Mouse (Mus musculus): Measurements from ENCODE around the gene Lta.

The Lta gene

DNA sequence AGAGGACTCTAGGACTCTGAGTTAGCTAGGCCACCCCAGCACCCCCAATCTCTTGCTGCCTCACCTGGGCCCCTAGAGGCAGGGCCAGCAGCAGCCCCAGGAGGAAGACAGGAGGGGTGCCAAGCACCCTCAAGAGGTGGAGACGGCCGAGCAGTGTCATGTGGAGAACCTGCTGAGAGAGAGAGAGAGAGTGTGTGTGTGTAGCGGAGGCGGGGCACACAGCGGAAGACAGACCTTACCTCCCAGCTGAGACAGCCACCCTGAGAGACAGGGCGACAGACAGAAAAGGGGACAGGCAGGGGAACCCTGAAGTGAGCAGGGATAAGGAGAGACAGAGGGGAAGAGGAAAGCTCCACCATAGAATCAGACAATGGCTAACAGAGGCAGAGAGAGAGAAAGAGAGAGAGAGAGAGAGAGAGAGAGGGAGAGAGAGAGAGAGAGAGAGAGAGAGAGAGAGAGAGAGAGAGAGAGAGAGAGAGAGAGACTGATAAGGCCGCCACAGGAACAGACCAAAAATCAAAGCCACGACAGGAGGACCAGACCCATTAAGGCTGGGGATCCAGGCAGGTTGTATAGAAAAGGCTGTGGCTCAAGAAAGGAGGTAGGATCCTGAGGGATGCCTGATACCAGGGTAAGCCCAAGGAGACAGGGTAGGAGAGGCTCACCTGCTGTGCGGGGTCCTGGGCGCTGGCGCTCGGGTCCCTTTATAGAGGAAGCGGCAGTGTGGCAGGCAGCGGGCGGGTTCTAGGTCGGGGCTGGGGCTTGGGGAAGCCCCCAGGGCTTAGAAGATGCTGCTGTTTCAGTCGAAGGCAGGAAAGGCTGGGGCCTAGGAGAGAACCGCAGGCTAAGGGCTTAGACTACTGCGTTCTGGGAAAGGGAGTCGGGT lies at the start of gene Lta:
Lta (minus strand) TSS at position 858 of the 886 bp plus-strand sequence.
- no peak for DNase-seq (ENCODE audit: low spot score)

DNA sequence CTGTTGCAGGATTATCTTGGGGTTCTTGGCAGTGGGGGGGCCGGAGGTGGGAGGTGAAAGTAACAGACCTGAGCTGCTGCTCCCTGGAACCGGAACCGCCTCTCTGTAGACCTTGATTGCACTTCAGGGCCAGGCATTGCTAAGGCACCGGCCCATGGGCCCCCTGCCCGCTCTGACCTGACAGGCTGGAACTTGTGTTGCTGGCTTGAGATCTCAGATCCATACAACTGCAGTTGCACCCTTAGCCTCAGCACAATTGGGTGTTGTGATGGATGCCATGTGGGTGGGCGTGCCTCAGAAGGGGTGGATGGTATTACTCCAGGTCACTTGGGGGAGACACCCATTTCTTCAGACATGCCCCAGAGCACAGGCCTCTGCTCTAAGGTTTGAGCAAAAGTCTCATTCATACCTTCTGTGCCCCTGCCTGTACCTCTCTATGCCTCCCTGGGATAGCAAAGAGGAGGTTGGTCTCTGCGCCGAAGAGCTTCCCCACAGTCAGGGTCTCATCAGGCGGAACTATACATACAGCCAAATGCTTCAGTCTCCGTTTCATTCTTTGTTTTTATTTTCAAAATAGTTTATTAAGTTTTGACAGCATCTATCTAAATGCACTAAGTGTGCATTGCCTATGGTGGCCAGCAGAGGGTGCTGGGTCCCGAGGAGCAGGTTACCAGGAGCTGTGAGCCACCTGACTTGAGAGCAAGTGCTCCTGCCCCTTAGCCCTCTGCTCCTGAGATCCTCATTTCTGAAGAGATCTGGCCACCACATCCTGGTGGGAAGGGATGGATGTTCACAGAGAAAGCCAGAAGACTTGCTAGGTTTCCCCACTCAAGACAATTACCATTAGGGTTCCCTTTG lies 49.3 kb upstream of the Lta start:
- no peak for DNase-seq (ENCODE audit: low spot score)

DNA sequence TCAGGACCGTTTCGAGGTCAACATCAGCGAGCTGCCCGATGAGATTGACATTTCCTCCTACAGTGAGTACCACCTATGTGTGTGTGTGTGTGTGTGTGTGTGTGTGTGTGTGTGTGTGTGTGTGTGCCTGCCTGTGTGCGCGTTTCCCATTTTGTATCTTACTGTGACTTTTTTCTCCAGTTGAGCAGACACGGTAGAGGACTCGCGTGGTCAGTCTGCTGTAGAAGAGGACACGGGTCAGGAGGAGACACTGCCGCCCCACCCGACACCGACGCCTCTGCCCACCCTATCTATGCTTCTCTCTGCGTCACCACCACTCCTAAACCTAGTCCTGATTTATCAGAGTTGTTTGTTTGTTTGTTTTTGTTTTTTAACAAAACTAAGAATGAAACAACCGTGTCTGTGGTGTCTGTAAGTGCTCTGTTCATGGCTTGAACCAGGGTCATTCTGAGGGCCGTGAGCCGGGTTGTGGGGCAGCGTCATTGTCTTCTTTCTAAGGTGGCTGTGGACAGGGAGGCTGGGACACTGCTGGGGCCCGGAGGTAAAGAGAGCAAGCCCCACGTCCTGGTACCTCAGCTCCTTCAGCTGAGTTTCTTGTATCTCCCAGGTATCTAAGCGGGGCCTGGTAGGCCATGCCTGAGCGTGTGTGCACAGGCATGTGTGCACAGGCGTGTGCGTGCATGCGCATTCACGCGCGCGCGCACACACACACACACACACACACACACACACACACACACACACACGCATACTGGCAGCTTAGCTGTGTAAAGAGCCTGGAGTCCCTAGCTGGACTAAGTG lies 48.3 kb upstream of the Lta start:
- no peak for DNase-seq (ENCODE audit: low spot score)

DNA sequence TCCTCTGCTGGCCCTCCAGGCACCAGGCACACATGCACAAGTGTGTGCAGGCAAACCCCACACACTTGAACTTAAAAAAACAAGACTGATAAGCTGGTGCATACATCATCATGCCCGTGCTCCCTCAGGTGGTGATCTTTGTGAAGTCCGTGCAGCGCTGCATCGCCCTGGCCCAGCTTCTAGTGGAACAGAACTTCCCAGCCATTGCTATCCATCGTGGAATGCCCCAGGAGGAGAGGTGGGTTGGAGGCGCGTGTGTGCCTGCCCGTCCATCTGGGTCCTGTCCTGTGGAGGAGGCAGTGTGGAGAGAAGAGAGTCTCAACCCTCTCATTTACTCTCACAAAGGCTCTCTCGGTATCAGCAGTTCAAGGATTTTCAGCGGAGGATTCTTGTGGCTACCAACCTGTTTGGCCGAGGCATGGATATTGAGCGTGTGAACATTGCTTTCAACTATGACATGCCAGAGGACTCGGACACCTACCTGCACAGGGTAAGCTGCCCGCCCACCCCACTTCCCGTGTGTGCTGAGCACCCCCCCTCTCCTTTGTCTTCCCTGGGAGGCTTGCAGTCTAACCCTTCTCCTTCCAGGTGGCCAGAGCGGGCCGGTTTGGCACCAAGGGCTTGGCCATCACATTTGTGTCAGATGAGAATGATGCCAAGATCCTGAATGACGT lies 47.6 kb upstream of the Lta start:
- no peak for DNase-seq (ENCODE audit: low spot score)

DNA sequence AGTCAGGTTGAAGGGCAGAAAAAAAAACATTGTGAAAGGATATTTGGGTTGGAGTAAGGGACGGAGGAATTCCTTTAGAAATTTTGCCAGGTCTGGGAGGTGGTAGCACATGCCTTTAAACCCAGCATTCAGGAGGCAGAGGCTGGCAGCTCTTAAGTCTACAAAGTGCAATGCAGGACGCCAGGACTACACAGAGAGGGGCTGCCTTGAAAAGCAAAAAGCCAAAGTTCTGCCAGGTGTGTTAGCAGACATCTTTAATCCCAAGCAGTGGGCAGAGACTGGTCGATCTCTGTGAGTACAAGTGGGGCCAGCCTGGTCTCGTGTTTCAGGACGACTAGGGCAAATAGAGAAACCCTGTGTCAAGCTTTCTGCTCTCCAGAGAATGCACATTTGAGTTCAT lies 46.8 kb upstream of the Lta start:
- DNase-seq (ENCODE audit: low spot score): no peak

DNA sequence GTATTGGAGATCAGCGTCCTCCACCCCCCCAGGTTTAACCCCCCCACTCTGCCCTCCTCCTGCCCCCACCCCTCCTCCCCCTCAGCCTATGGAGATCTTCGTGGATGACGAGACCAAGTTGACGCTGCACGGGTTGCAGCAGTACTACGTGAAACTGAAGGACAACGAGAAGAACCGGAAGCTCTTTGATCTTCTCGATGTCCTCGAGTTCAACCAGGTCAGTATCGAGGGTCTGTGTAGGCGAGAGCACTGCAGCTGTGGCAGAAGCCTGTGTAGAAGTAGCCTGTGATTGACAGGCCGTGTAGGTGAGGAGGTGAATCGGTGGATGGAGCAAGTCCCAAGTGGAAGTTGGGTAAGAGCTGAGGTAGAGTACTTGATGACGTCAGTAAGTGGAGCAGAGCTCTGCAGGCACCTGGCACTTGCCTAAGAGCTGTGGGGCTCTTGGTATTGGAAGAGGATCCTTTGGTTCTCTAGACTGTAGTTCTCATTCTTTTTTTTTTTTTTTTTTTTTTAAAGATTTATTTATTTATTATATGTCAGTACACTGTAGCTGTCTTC lies 46.1 kb upstream of the Lta start:
- no peak for DNase-seq (ENCODE audit: low spot score)

DNA sequence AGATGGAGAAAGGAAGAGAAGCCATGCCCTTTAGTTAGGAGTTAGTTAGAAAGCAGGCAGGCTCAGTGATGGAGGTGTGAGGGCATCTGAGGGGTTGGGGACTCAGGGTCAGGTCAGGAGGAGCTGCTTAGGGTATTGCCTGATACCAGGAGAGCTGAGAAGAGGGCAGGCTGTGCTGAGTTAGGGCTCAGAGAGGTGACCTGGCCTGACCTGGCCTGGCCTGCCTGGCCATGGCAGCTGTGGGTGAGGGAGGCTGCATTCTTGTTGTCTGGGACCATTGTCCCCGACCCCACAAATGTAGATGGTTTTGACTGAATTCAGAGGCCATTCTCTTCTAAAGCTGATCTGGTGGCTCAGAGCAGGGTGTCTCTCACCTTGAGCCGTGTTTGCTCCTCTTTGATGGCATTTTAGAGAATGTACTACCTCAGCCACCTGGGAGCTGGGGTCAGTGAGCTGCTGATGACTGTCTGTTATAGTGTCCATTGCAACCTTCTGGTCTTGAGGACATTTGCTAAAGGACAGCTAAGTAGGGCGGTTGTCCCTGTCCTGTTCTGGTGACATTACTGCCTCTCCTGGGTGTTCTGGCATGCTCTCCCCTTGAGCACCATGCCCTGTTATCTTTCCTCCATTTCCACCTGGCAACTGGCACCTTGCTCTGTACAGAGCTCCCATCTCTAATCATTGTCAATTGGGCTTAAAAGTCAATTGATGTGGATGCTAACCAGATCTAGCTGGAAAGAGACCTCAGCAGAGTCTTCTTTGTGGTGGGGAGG lies 45.4 kb upstream of the Lta start:
- no peak for DNase-seq (ENCODE audit: low spot score)

DNA sequence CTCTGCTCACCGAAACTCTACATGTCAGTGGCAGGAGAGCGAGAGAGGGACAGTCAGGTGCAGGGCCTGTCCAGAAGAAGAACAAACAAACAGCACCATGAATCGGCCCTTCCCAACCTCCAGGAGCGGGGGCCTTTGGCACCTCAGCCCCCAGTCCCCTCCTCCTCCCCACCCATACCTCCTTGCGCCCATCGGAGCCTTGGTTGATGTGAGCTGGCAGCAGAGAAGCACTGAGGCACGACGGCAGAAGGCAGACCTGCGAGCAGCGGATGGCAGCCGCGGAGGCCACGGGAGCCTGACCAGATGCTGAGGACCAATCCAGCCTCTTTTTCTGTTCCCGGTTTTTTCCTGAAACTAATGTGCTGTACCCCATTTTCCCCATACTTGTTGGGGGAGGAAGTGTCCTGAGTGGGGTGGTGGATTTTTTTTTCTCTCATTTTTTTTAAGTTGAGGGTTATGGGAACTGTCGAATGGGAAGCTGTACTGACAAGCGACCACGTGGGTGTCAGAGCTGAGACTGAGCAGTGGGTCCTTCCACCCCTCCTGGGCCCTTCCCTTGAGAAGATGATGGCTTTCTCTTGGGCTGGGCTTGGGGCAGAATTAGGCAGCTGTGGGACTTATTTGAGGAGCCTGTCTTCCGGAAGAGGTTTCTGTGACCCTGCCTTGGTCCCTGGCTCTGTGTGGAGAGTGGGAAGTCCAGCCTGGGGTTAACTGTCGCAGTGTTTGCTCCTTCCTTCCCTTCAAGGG lies 44.5 kb upstream of the Lta start:
- no peak for DNase-seq (ENCODE audit: low spot score)

DNA sequence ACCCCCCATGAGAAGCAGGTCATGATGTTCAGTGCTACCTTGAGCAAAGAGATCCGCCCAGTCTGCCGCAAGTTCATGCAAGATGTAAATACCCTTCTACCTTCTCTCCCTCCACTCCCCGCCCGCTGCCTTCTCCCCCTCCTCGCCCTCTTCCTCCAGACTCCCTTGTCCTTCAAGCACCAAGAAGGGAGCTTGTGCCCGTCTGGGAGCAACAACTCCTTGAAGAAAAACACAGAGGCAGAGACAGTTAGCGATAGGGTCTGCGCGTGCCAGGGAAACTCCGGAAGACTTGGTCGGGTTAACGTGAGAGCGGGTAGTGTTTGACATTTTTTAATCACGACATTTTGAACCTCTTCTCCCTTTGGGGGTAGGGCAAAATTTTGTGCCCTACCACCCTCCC lies 43.8 kb upstream of the Lta start:
- DNase-seq (ENCODE audit: low spot score): no peak

DNA sequence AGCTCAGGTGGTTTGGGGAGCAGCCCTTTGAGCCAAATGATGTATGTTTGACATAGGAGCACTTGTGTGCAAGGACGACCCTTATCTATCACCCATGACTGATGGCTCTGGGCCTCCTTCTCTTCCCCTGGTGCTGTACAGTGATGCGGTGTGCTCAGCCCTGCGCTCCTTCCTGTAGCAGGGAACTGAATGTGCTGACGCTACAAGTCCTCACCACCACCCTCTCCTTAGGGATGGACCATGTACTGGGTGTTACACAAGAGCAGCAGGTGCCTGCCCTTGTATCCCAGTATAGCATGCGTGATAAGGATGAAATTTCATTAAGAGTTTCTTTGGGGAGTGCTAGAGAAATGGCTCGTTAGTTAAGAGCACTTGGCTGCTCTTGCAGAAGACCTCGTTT lies 42.0 kb upstream of the Lta start:
- no peak for DNase-seq (ENCODE audit: low spot score)

DNA sequence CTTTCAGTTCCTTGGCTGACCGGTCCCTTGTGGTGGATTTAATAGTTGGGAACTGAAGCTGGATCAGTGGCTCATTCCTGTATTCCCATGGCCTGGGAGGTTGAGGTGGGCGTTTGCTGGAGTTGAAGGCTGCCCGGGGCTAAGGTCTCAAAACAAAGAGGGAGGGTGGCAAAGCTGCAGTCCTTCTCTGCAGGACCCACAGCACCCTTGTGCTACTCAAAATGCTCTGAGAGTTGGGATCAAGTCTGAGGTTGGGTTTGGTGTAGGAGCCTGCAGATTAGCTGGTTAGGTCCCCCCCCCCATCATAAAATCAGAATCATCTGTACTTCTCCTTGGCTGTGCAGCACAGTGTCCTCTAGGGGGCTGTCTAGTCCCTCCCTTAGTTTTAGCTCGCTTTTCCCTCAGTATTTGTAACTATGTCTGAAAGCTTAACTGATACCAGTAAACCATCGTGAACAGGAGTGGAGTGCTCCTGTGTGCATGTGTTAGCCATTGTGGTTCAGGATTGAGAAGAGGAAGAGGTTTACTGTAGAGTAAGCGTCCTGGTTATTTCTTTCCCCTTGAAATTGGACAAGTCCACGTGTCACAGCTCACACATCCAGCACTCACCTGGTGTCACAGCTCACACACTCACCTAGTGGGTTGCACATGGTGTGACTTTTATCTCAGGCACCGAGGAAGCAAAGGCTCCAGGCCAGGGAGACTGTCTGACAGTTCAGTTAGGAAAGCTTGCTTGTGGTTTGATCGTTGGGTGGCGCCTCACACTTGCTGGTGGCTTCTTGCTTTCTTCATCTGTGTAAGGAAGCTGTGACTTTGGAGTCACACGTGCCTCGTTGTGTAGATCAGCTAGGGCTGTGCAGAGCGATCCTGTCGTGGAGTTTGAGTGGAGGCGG lies 40.8 kb upstream of the Lta start:
- DNase-seq (ENCODE audit: low spot score): no peak

DNA sequence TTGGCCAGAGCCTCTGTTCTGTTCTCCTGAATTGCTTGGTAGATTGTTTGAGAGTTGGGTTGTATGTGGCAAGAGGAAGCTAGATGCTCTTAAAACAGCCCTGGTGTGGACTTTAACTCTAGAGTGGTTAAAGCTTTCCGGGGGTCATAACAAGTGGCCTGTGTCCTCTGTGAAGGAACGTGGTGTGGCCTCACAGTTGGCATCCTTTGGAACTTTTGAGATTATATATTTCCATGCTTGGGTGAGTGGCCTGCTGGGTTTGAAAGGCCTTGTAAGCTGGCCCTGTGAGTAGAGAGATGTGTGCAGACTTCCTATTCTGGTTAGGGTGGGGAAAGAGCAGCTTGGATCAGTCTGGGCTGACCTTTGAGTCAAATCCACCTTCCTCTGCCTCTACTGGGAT lies 39.8 kb upstream of the Lta start:
- DNase-seq (ENCODE audit: low spot score): no peak

DNA sequence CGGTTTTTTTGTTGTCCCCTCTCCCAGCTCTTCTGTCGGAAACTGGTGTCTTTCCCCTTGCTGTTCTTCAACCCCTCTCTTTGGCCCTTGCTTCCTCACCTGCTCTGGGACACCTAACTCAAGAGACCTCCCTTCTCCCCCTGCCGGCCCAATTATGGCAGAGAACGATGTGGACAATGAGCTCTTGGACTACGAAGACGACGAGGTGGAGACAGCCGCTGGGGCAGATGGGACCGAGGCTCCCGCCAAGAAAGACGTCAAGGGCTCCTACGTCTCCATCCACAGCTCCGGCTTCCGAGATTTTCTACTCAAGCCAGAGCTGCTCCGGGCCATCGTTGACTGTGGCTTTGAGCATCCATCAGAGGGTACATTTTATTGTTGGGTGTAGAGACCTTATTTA lies 37.9 kb upstream of the Lta start:
- no peak for DNase-seq (ENCODE audit: low spot score)

DNA sequence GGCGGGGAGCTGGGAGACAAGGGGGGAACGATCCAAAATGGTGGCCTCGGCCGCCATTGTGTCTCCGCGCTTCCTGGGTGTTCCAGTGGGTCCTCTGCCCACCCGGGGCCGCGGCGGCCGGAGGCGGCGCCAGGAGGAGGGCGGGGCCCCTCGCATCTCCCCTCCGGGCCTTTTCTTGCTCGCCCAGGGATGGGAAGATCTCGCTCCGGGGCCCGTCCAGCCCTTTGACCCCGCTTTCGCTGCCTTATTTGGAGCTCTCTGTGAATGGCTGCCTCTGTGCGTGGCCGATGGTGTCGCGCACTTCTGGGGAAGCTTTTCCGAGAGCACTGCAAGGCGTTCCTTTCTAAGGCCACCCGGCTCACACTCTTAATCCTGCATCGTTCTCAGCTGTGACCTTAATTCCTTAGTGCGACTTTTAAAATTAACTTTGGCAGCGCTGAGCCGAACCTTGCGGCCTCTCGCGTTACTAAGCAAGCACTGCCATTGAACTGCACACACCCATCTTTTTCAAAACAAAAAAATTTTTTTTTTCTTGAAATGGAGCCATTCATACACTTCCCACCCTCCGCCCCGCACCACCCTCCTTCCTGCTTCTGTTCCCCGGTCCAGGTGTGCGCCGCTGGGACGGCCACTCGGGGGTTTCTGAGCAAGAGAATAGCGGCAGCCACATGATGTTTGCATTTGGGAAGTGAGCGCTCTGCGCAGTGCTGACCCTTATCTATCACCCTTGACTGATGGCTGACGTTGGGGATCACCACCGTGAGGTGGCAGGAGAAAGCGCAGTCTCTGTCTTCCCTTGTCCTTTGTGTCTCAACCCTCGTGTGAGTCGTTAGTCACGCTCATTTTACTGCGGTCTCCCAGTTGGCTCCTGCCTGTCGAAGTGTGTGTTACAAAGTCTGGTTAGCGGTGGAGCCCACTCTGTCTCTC lies 37.1 kb upstream of the Lta start:
- peak; percentile 84 for DNase-seq (ENCODE audit: low spot score)

DNA sequence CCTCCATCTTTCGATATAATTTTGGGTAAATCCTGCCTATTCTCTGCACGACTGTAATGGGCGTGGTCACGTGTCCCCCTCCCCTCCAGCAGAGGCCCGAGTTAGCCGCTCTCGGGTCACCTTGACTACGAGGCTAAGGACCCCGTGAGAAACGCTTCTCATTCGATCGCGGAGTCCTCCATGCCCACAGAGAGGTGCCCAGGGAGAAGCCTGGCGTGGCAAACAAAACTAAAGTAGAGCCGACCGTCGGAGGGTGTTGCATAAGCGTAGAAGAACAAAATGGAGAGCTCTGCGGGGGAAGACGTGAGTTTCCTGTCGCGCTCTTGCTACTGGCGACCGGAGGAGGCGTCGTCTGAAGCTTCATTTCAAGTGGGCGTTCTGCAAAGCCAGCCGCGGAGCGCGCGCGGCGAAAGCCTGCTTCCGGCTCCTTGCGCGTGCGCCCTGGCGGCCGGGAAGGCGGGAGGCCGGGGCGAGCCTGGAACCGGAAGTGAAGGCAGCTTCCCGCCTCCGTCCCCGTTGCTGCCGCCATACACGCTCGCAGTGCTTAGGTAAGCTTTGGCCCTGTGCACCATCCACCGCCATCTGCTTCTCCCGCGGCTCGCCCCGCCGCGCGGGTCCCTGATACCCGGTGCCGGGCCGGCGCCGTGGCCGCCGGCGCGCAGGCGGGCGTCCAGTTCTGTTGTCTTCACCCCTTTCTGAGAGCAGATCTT lies 36.3 kb upstream of the Lta start, which contains the start of gene Ddx39b:
Ddx39b (plus strand) TSS at position 442 of the 710 bp plus-strand sequence.
- peak; percentile 96 for DNase-seq (ENCODE audit: low spot score)

DNA sequence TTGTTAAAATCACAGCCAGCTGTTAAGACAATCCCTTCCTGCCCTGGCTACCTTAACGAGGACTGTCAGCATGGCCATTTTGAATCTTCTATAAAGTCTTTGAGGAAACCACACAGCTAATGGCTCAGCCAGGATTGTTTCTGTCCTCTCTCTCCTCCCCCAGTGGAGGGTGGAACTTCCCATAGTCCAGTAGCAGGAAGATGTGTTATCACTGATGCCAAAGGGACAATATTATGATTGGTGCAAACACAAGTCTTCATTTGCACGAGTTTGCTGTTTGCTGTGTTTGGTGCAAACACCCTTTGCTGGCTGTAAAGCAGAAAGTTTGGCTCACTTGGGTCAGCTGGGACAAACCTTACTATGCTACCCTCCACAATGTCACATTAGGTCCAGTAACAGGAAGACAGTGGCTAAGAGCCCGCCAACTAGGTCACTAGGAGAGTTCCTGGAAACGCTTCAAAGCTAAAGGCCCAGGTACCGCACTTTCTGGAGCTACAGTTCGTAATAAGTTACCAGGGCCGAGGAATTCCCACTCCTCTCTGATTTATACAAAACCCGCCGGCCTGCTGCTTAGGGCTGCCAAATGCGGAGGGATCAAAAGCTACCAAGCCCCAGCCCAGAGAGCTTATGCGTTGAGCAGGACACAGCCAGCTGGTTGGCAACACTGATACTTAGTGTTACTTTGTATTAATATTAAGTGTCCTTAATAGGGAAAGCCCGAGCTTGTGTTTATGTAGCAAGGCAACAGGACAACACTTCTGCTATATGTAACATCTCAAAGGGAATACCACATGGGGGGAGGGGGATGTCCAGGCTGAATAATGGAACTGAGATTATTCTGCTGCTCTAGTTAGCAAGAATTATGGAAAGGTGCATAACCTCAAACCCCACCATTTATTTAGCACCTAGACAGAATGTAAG lies 35.5 kb upstream of the Lta start:
- peak; percentile 78 for DNase-seq (ENCODE audit: low spot score)

Measured in testis, postnatal 14 days (tissue).